Mouse (Mus musculus) midbrain, embryonic 16.5 days (tissue): Measurements from ENCODE around the gene Car12. TPM values are rescaled to one million over a fixed set of nuclear protein-coding genes. Genes with fewer than 3 reads are reported as not detected.

Experiments used
- ATAC-seq: fragments of 200-750 bp; cut with Nextera tagmentation; 2 replicates; pipeline ENCODE4 v1.8.0; 2017; ENCODE audit warnings: moderate TSS enrichment
- H3K27ac ChIP-seq: fragments of 300-500 bp; sonication (generic); 2 replicates; pipeline ENCODE4 v1.5.1; 2014; ENCODE audit warnings: mild to moderate bottlenecking, low read length, mixed read lengths
- H3K27me3 ChIP-seq: fragments of 300-500 bp; sonication (generic); 2 replicates; pipeline ENCODE4 v1.6.1; 2014; ENCODE audit warnings: low read depth, low read length, mixed read lengths; ENCODE audit not compliant: control insufficient read depth, insufficient read depth
- H3K36me3 ChIP-seq: fragments of 300-500 bp; sonication (generic); 2 replicates; pipeline ENCODE4 v1.6.1; 2014; ENCODE audit warnings: mild to moderate bottlenecking, low read length, moderate library complexity, mixed read lengths; ENCODE audit not compliant: control insufficient read depth, insufficient read depth
- H3K4me1 ChIP-seq: fragments of 300-500 bp; sonication (generic); 2 replicates; pipeline ENCODE4 v1.6.1; 2014; ENCODE audit warnings: mild to moderate bottlenecking, low read length, mixed read lengths; ENCODE audit not compliant: control insufficient read depth, insufficient read depth
- H3K4me2 ChIP-seq: fragments of 300-500 bp; sonication (generic); 2 replicates; pipeline ENCODE4 v1.6.1; 2014; ENCODE audit warnings: mild to moderate bottlenecking, low read length, mixed read lengths
- H3K4me3 ChIP-seq: fragments of 300-500 bp; sonication (generic); 2 replicates; pipeline ENCODE4 v1.5.1; 2014; ENCODE audit warnings: low read depth, mild to moderate bottlenecking, low read length, moderate library complexity, mixed read lengths
- H3K9ac ChIP-seq: fragments of 300-500 bp; sonication (generic); 2 replicates; pipeline ENCODE4 v1.6.1; 2014; ENCODE audit warnings: low read depth, low read length, mixed read lengths
- H3K9me3 ChIP-seq: fragments of 300-500 bp; sonication (generic); replicated peaks from 2 replicates; pipeline ENCODE4 v1.6.1; 2014; ENCODE audit warnings: mild to moderate bottlenecking, low read length, mixed read lengths; ENCODE audit not compliant: control insufficient read depth, poor library complexity, severe bottlenecking
- WGBS: fragments of 180-500 bp; shearing (Covaris S2); extraction: QIAGEN DNeasy Blood & Tissue Kit; methylation state at CpG from one replicate; pipeline ENCODE4 v1.1.7; 2014; 5-methylcytosine and 5-hydroxymethylcytosine counted together
- polyA plus RNA-seq: library from polyadenylated mRNA; unstranded; fragments of >200 nt; fragmentation: Nextera tagmentation; extraction: Ambion mirVana; gene quantifications from 2 replicates; pipeline ENCODE4 v1.2.1, GENCODE M21; 2015

The Car12 gene
- polyA plus RNA-seq, 1 experiment from 2014 or later = 2.0 TPM

GRCm38 (mm10) chr9:66722187-66722868, 8.8 kb downstream of the Car12 start:
- no peak for ATAC-seq
- Histone ChIP-seq H3K27me3 (no peaks in the 10 kb centered on the region), H3K36me3 (no peaks in the 10 kb centered on the region), H3K4me1 (0 out of 2 replicates have a peak, but pooled peaks cover 2% of the 10 kb centered on the region), H3K27ac (no peak overlapping the region), H3K9me3 (no peaks in the 10 kb centered on the region), H3K4me2 (no peak overlapping the region), H3K9ac (no peak overlapping the region), H3K4me3 (no peak overlapping the region)
- 76% methylated on average over 5 of the region's 5 CpGs for WGBS

DNA sequence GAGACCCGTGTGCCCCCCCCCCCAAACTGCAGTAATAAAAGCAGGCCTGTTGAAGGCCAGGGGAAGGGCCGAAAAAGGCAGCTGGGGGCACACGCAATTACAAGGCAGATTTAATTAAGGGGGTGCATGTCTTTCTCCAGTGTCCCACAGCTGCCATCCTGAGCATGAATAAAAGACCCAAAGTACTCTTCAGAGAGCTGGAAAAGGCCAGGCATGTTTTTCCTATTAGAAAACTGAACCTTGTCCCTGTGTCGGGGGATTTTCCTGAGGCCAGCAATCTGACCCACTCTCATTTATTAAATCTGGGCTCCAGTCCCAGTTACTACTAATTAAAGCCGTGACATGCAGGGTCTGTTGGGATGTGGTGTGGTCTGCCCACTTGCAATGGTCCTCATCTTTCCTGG, 9.4 kb downstream of the Car12 start:
- Histone ChIP-seq H3K36me3 (no peaks in the 10 kb centered on the region), H3K27me3 (no peaks in the 10 kb centered on the region), H3K4me3 (no peak overlapping the region), H3K27ac (no peak overlapping the region), H3K4me2 (no peak overlapping the region), H3K9me3 (no peaks in the 10 kb centered on the region), H3K4me1 (0 out of 2 replicates have a peak, but pooled peaks cover 2% of the 10 kb centered on the region), H3K9ac (no peak overlapping the region)
- ATAC-seq = no peak
- WGBS = 49% methylated on average over 5 of the region's 5 CpGs

DNA sequence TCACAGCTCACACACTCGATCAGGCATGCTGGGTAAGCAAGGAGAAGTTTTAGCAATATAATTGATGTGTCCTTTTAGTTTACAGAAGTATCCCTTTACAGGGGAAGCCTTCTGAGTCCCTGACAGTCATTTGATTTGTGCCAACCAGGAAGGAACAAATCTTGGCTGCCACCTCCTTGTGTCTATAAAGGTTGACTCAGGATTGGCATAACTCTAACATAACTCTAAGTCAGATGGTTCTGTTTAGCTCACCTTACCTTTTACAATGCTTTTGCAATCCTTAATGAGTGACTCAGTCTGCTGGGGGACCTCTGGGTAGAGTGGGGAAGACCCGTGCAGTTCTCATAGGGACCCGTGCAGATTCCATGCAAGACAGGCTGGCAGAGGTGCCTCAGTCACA, 12.1 kb downstream of the Car12 start:
- H3K27ac ChIP-seq = no peak overlapping the region
- no peaks in the 10 kb centered on the region for H3K27me3 ChIP-seq
- no peaks in the 10 kb centered on the region for H3K36me3 ChIP-seq
- no peaks in the 10 kb centered on the region for H3K9me3 ChIP-seq
- no peak overlapping the region for H3K9ac ChIP-seq
- 0 out of 2 replicates have a peak, but pooled peaks cover 2% of the 10 kb centered on the region for H3K4me1 ChIP-seq
- no peak overlapping the region for H3K4me3 ChIP-seq
- WGBS = 78% methylated on average over 3 of the region's 3 CpGs
- H3K4me2 ChIP-seq = no peak overlapping the region
- no peak for ATAC-seq

- Histone ChIP-seq H3K27me3 (no peaks in the 10 kb centered on the region), H3K9me3 (no peaks in the 10 kb centered on the region), H3K4me3 (no peak overlapping the region), H3K4me2 (no peak overlapping the region), H3K27ac (no peak overlapping the region), H3K9ac (no peak overlapping the region), H3K36me3 (no peaks in the 10 kb centered on the region), H3K4me1 (0 out of 2 replicates have a peak, but pooled peaks cover 2% of the 10 kb centered on the region)
- 78% methylated on average over 7 of the region's 7 CpGs for WGBS
- no peak for ATAC-seq
These were observed 13.8 kb downstream of the Car12 start for GRCm38 (mm10) chr9:66727333-66727732.

DNA sequence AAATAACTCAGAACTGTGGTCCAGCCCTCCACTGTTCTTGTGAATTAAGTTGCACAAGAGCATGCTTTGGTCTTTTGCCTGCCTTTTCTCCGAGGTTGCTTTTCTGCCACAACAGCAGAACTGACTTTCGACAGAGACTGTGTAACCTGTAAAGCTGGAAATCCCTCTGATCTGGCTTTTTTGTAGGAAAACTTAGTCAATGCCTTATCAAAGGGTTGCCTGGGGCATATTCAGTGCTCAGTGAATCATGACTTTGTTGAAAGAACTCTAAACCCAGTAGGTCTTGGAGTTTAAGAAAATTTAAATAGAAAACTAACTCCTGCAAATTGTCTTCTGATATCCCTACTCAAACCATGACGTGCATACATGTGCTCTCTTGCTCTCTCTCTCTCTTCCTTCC, 17.1 kb downstream of the Car12 start:
- no peaks in the 10 kb centered on the region for H3K9me3 ChIP-seq
- 53% methylated on average over 3 of the region's 3 CpGs for WGBS
- H3K27me3 ChIP-seq = no peaks in the 10 kb centered on the region
- H3K27ac ChIP-seq = no peak overlapping the region
- H3K4me2 ChIP-seq = no peak overlapping the region
- H3K36me3 ChIP-seq = no peaks in the 10 kb centered on the region
- no peak for ATAC-seq
- H3K9ac ChIP-seq = no peak overlapping the region
- H3K4me1 ChIP-seq = peaks cover 5% of the 10 kb centered on the region
- no peak overlapping the region for H3K4me3 ChIP-seq

- H3K9ac ChIP-seq = no peak overlapping the region
- peaks cover 5% of the 10 kb centered on the region for H3K4me1 ChIP-seq
- no peaks in the 10 kb centered on the region for H3K27me3 ChIP-seq
- H3K9me3 ChIP-seq = no peaks in the 10 kb centered on the region
- no peak overlapping the region for H3K4me2 ChIP-seq
- H3K4me3 ChIP-seq = no peak overlapping the region
- ATAC-seq = no peak
- no peak overlapping the region for H3K27ac ChIP-seq
- no peaks in the 10 kb centered on the region for H3K36me3 ChIP-seq
- 83% methylated on average over 7 of the region's 7 CpGs for WGBS
These were observed 17.8 kb downstream of the Car12 start for GRCm38 (mm10) chr9:66731284-66731683.

GRCm38 (mm10) chr9:66732791-66733691, 19.6 kb downstream of the Car12 start:
- no peak overlapping the region for H3K9ac ChIP-seq
- no peaks in the 10 kb centered on the region for H3K27me3 ChIP-seq
- H3K9me3 ChIP-seq = no peaks in the 10 kb centered on the region
- no peak overlapping the region for H3K27ac ChIP-seq
- no peak overlapping the region for H3K4me3 ChIP-seq
- H3K36me3 ChIP-seq = no peaks in the 10 kb centered on the region
- WGBS = 47% methylated on average over 15 of the region's 15 CpGs
- H3K4me2 ChIP-seq = no peak overlapping the region
- ATAC-seq = no peak
- peaks cover 5% of the 10 kb centered on the region for H3K4me1 ChIP-seq

- Histone ChIP-seq H3K4me1 (peaks cover 5% of the 10 kb centered on the region), H3K27me3 (no peaks in the 10 kb centered on the region), H3K36me3 (no peaks in the 10 kb centered on the region), H3K4me3 (no peak overlapping the region), H3K4me2 (no peak overlapping the region), H3K9ac (no peak overlapping the region), H3K27ac (no peak overlapping the region), H3K9me3 (no peaks in the 10 kb centered on the region)
- ATAC-seq = no peak
- WGBS = 86% methylated on average over 6 of the region's 6 CpGs
These were observed 21.1 kb downstream of the Car12 start for GRCm38 (mm10) chr9:66734568-66734967.

- Histone ChIP-seq H3K4me2 (no peak overlapping the region), H3K27me3 (no peaks in the 10 kb centered on the region), H3K27ac (no peak overlapping the region), H3K36me3 (no peaks in the 10 kb centered on the region), H3K4me1 (peaks cover 5% of the 10 kb centered on the region), H3K9me3 (no peaks in the 10 kb centered on the region), H3K9ac (no peak overlapping the region), H3K4me3 (no peak overlapping the region)
- 93% methylated on average over 2 of the region's 2 CpGs for WGBS
- no peak for ATAC-seq
These were observed 21.6 kb downstream of the Car12 start for GRCm38 (mm10) chr9:66735122-66735521.
